Mouse (Mus musculus) liver, postnatal 0 days (tissue): ENCODE data around the gene Orai1. TPM values are rescaled to one million over a fixed set of nuclear protein-coding genes. Genes with fewer than 3 reads are reported as not detected.
A peak's percentile ranks its signal among the peaks of the same experiment; 100 is the strongest.

Experiments used
- ATAC-seq: fragments of 200-750 bp; cut with Nextera tagmentation; 2 replicates; pipeline ENCODE4 v1.8.0; 2017; ENCODE audit warnings: mild to moderate bottlenecking, moderate library complexity
- DNase-seq: peaks from one replicate; pipeline ENCODE4 v3.0.0-alpha.2; 2016
- H3K27ac ChIP-seq: fragments of 300-500 bp; sonication (generic); 2 replicates; pipeline ENCODE4 v1.5.1; 2014; ENCODE audit warnings: antibody characterized with exemption, moderate library complexity, mild to moderate bottlenecking, low read depth
- H3K27me3 ChIP-seq: fragments of 300-500 bp; sonication (generic); 2 replicates; pipeline ENCODE4 v1.6.1; 2014; ENCODE audit warnings: low read length, control low read depth, mixed read lengths; ENCODE audit not compliant: insufficient read depth
- H3K36me3 ChIP-seq: fragments of 300-500 bp; sonication (generic); replicated peaks from 2 replicates; pipeline ENCODE4 v1.6.1; 2014; ENCODE audit warnings: mild to moderate bottlenecking, control low read depth, low read length, moderate library complexity, mixed read lengths; ENCODE audit not compliant: insufficient read depth
- H3K4me1 ChIP-seq: fragments of 300-500 bp; sonication (generic); 2 replicates; pipeline ENCODE4 v1.6.1; 2014; ENCODE audit warnings: antibody characterized with exemption, mild to moderate bottlenecking, control low read depth; ENCODE audit not compliant: insufficient read depth
- H3K4me2 ChIP-seq: fragments of 300-500 bp; sonication (generic); 2 replicates; pipeline ENCODE4 v1.6.1; 2014; ENCODE audit warnings: low read depth, mild to moderate bottlenecking, low read length, moderate library complexity, mixed read lengths
- H3K4me3 ChIP-seq: fragments of 300-500 bp; sonication (generic); 2 replicates; pipeline ENCODE4 v1.5.1; 2014; ENCODE audit warnings: low read depth, low read length
- H3K9ac ChIP-seq: fragments of 300-500 bp; sonication (generic); replicated peaks from 2 replicates; pipeline ENCODE4 v1.6.1; 2014; ENCODE audit warnings: mild to moderate bottlenecking, moderate library complexity
- H3K9me3 ChIP-seq: fragments of 300-500 bp; sonication (generic); 2 replicates; pipeline ENCODE4 v1.6.1; 2016; ENCODE audit warnings: mild to moderate bottlenecking, control low read depth, low read length, mixed read lengths
- CTCF ChIP-seq: sonication (generic); IDR thresholded peaks from 2 replicates; pipeline ENCODE4 v1.5.1; 2016; ENCODE audit warnings: antibody characterized with exemption, low read depth
- EP300 ChIP-seq: IDR thresholded peaks from 2 replicates; pipeline ENCODE4 v1.6.1; 2016; ENCODE audit warnings: antibody characterized with exemption, low read depth, mild to moderate bottlenecking
- WGBS: fragments of 180-500 bp; shearing (Covaris S2); extraction: QIAGEN DNeasy Blood & Tissue Kit; methylation state at CpG from one replicate; pipeline ENCODE4 v1.1.7; 2014; ENCODE audit not compliant: insufficient replicate concordance; 5-methylcytosine and 5-hydroxymethylcytosine counted together
- polyA plus RNA-seq: library from polyadenylated mRNA; unstranded; fragments of >200 nt; fragmentation: Nextera tagmentation; extraction: Ambion mirVana; gene quantifications from 2 replicates; pipeline ENCODE4 v1.2.1, GENCODE M21; 2015

The Orai1 gene
- polyA plus RNA-seq, 1 experiment from 2014 or later, result 12.4 TPM

GRCm38 (mm10) chr5:122989001-122989525, 25.8 kb upstream of the Orai1 start:
- DNase-seq (peak; percentile 76), ATAC-seq (peak; percentile 66)
- peaks cover 7% of the 10 kb centered on the region for H3K27me3 ChIP-seq
- H3K27ac ChIP-seq, result peak overlapping the region; percentile 84
- H3K4me2 ChIP-seq, result peak overlapping the region; percentile 97
- no peak for TF ChIP-seq CTCF
- no peak for TF ChIP-seq EP300
- H3K4me3 ChIP-seq, result peak overlapping the region; percentile 76
- under 1% methylated on average over 36 of the region's 39 CpGs for WGBS
- H3K9me3 ChIP-seq, result no peaks in the 10 kb centered on the region
- no peaks in the 10 kb centered on the region for H3K36me3 ChIP-seq
- peaks cover 38% of the 10 kb centered on the region for H3K4me1 ChIP-seq
- peak overlapping the region; percentile 76 for H3K9ac ChIP-seq

DNA sequence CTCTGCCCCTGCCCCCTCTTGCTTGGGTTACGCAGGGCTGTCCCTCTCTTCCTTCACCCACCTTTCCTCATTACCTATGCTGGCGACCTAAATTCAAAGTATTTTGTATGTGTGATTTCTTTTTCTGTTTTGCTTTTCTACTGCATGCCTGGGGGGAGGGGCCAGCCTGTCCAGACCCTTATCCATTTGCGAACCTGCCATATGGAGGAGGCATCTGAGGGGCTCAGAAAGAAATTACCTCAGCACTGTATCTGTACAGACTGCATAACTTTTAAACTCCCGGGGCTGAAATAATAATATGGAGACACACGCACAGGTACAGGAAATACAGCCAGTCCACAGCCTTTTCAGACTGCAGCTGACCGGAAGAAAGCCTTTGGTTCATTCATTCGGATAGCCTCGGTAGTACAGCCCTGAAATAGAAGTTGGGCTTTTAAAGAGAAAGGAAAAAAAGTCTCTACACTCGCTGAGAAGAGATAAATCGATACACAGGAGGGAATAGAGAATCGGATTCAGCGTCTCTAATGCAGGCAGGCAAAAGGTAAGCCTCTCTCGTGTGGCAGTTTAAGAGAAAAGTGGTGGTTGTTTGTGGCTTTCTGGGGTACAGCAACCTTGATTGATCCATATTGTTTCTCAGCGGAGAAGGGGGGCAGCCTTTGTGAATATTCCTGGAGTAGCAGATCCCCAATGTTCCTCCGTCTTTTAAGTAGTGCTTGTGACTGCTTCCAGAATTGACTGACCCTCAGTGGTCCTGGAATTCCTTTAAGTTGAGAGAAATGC, 25.1 kb upstream of the Orai1 start, which contains the start of gene Kdm2b:
TSS of gene Kdm2b (minus strand) at position 273 of the 780 bp plus-strand sequence.
- peak within 1 kb of the TSS; percentile 84 for H3K27ac ChIP-seq
- no peaks in the 10 kb centered on the region for H3K36me3 ChIP-seq
- ATAC-seq (peak; percentile 7; the same call in 1 of the 2 replicates), DNase-seq (no peak)
- peak within 1 kb of the TSS; percentile 76 for H3K9ac ChIP-seq
- H3K9me3 ChIP-seq, result no peaks in the 10 kb centered on the region
- peak within 1 kb of the TSS; percentile 76 for H3K4me3 ChIP-seq
- peaks cover 7% of the 10 kb centered on the region for H3K27me3 ChIP-seq
- H3K4me1 ChIP-seq, result peaks cover 40% of the 10 kb centered on the region
- WGBS, result 8% methylated on average over 15 of the region's 15 CpGs
- no peak for TF ChIP-seq EP300
- TF ChIP-seq CTCF, result no peak
- peak within 1 kb of the TSS; percentile 97 for H3K4me2 ChIP-seq

GRCm38 (mm10) chr5:122990411-122991160, 24.3 kb upstream of the Orai1 start:
- ATAC-seq (no peak), DNase-seq (no peak)
- TF ChIP-seq CTCF (no peak), EP300 (peak; percentile 71)
- no peaks in the 10 kb centered on the region for H3K36me3 ChIP-seq
- H3K9me3 ChIP-seq, result no peaks in the 10 kb centered on the region
- H3K27me3 ChIP-seq, result peaks cover 7% of the 10 kb centered on the region
- peak overlapping the region; percentile 76; the same call in 1 of the 2 replicates for H3K4me3 ChIP-seq
- peaks cover 40% of the 10 kb centered on the region for H3K4me1 ChIP-seq
- H3K4me2 ChIP-seq, result peak overlapping the region; percentile 97
- 28% methylated on average over 16 of the region's 16 CpGs for WGBS
- H3K27ac ChIP-seq, result no peak overlapping the region
- no peak overlapping the region for H3K9ac ChIP-seq

DNA sequence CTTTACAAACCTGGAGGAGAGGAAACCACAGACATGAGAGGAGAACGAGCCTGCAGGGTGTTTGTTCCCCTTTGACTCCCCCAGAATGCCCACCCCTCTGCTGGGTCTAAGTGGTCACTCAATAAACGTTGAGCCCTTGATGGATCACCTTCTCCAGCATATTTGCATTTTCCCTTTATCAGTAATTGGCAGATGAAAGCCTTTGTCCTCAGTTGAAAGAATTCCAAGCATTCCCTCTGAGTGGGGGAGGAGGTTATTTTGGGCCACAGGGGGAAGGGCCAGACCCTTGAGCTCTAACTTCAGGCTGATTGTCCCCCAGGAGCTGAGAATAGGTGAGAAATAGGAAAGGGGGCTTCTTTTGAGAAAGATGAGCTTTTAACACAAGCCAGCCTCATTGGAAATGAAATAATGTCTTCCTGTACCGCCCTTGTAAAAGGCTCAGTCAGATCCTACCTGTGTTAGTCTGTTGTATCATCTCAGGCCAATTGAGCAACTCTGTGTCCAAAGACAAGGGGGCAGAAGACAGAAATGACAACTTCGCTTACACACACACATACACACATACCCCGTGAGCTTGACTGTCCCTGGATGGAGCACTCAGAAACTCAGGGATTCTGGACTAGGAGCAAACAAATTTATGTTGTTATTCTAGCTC, 23.4 kb upstream of the Orai1 start:
- H3K9me3 ChIP-seq, result no peaks in the 10 kb centered on the region
- no peaks in the 10 kb centered on the region for H3K36me3 ChIP-seq
- no peak for TF ChIP-seq CTCF
- no peak for TF ChIP-seq EP300
- ATAC-seq, result no peak
- H3K9ac ChIP-seq, result no peak overlapping the region
- no peak overlapping the region for H3K4me3 ChIP-seq
- no peak overlapping the region for H3K4me2 ChIP-seq
- WGBS, result 50% methylated on average over 5 of the region's 5 CpGs
- H3K4me1 ChIP-seq, result peaks cover 40% of the 10 kb centered on the region
- H3K27ac ChIP-seq, result no peak overlapping the region
- DNase-seq, result no peak
- peaks cover 7% of the 10 kb centered on the region for H3K27me3 ChIP-seq

DNA sequence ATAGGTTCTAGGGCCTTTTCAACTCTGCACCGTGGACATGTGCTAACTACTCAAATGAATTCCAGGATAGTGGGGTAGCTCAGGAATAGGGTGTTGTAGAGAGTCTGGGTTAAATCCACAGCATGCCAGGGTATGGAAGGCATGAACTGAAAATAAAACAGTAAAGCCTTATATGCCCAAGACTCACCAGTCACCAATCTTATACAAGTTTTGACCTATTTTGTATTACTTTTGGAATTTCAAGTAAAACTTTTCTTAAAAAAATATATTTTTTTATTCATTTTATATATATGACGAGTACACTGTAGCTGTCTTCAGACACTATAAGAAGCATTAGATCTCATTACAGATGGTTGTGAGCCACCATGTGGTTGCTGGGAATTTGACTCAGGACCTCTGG, 21.1 kb upstream of the Orai1 start:
- Histone ChIP-seq H3K4me1 (peaks cover 26% of the 10 kb centered on the region), H3K4me2 (peak overlapping the region; percentile 59), H3K9me3 (no peaks in the 10 kb centered on the region), H3K4me3 (peak overlapping the region; percentile 21; the same call in 1 of the 2 replicates), H3K9ac (no peak overlapping the region), H3K27ac (0 out of 2 replicates have a peak overlapping the region, but pooled peaks have one; percentile 8), H3K27me3 (no peaks in the 10 kb centered on the region), H3K36me3 (no peaks in the 10 kb centered on the region)
- TF ChIP-seq EP300 (no peak), CTCF (no peak)
- DNase-seq (no peak), ATAC-seq (no peak)
- WGBS, result 51% methylated on average over 2 of the region's 2 CpGs
